Mouse (Mus musculus) limb, embryonic 14.5 days (tissue): ENCODE data around the gene Ank3. TPM values are rescaled to one million over a fixed set of nuclear protein-coding genes. Genes with fewer than 3 reads are reported as not detected.

Source experiments
- ATAC-seq: fragments of 200-750 bp; cut with Nextera tagmentation; 2 replicates; pipeline ENCODE4 v1.8.0; 2017; ENCODE audit warnings: low read depth, moderate number of reproducible peaks, moderate TSS enrichment; ENCODE audit not compliant: low FRiP score
- DNase-seq: peaks from one replicate; pipeline ENCODE4 v3.0.0-alpha.2; 2015; ENCODE audit warnings: low spot score
- H3K27ac ChIP-seq: fragments of 300-500 bp; sonication (generic); replicated peaks from 2 replicates; pipeline ENCODE4 v1.5.1; 2014; ENCODE audit warnings: low read depth, mild to moderate bottlenecking, low read length, moderate library complexity, mixed read lengths
- H3K27me3 ChIP-seq: fragments of 300-500 bp; sonication (generic); 2 replicates; pipeline ENCODE4 v1.6.1; 2014; ENCODE audit warnings: low read length, mixed read lengths; ENCODE audit not compliant: control insufficient read depth, insufficient read depth
- H3K36me3 ChIP-seq: fragments of 300-500 bp; sonication (generic); 2 replicates; pipeline ENCODE4 v1.6.1; 2014; ENCODE audit warnings: mild to moderate bottlenecking, low read length, moderate library complexity, mixed read lengths; ENCODE audit not compliant: control insufficient read depth, insufficient read depth
- H3K4me1 ChIP-seq: fragments of 300-500 bp; sonication (generic); 2 replicates; pipeline ENCODE4 v1.6.1; 2014; ENCODE audit warnings: antibody characterized with exemption, low read length, mixed read lengths; ENCODE audit not compliant: control insufficient read depth, insufficient read depth
- H3K4me2 ChIP-seq: fragments of 300-500 bp; sonication (generic); replicated peaks from 2 replicates; pipeline ENCODE4 v1.6.1; 2014; ENCODE audit warnings: low read depth, mild to moderate bottlenecking, low read length, moderate library complexity; ENCODE audit not compliant: severe bottlenecking
- H3K4me3 ChIP-seq: fragments of 300-500 bp; sonication (generic); replicated peaks from 2 replicates; pipeline ENCODE4 v1.5.1; 2014; ENCODE audit warnings: low read length
- H3K9ac ChIP-seq: fragments of 300-500 bp; sonication (generic); 2 replicates; pipeline ENCODE4 v1.6.1; 2014; ENCODE audit warnings: mild to moderate bottlenecking, low read depth, low read length, moderate library complexity; ENCODE audit not compliant: severe bottlenecking
- H3K9me3 ChIP-seq: fragments of 300-500 bp; sonication (generic); 2 replicates; pipeline ENCODE4 v1.6.1; 2016; ENCODE audit warnings: low read length; ENCODE audit not compliant: control insufficient read depth
- POLR2A ChIP-seq: fragments of 200-500 bp; IDR thresholded peaks from 2 replicates; pipeline ENCODE4 v1.8.0; 2012; ENCODE audit warnings: inconsistent platforms, mild to moderate bottlenecking, moderate library complexity, borderline replicate concordance; ENCODE audit not compliant: insufficient read depth, insufficient read length; ENCODE audit errors: extremely low read depth
- WGBS: fragments of 180-500 bp; shearing (Covaris S2); extraction: QIAGEN DNeasy Blood & Tissue Kit; methylation state at CpG from one replicate; pipeline ENCODE4 v1.1.7; 2014; 5-methylcytosine and 5-hydroxymethylcytosine counted together
- polyA plus RNA-seq, 2 experiments: library from polyadenylated mRNA; depleted of rRNA in 1 of 2; stranded (reverse) in 1 of 2; unstranded in 1 of 2; fragments of >200 nt; fragmentation: Nextera tagmentation in 1 of 2; extraction: Ambion mirVana in 1 of 2; gene quantifications; 2 replicates each; pipeline versions ENCODE4 v1.2.1 to v1.2.3; 2012 to 2014

Gene Ank3
- polyA plus RNA-seq, 2 experiments, result 14.8 to 25.2 TPM

DNA sequence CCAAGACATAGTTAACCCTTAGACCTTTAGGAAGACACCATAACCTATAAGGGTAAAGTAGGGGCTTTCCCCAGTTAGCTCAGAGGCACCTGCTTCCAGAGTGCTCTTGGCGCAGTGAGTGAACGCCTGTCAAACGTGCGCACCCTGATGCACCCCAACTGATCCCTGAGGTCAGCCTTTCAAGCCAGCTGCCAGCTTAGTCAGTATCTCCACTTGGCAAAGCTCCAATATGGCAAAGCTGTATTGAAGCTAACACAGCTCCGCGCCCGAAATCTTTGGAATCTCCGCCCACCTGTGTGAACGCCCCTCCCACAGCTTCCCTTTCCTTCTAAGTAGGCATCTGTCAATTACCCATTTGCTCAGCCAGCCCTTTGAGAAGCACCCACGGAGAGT lies 662.1 kb downstream of the Ank3 start:
- no peaks in the 10 kb centered on the region for H3K9me3 ChIP-seq
- no peak for ATAC-seq
- H3K4me1 ChIP-seq, result no peaks in the 10 kb centered on the region
- no peak overlapping the region for H3K27ac ChIP-seq
- H3K4me2 ChIP-seq, result no peak overlapping the region
- H3K9ac ChIP-seq, result no peak overlapping the region
- no peaks in the 10 kb centered on the region for H3K27me3 ChIP-seq
- no peak overlapping the region for H3K4me3 ChIP-seq
- WGBS, result 38% methylated on average over 10 of the region's 10 CpGs
- no peak for TF ChIP-seq POLR2A
- no peak for DNase-seq
- H3K36me3 ChIP-seq, result no peaks in the 10 kb centered on the region

DNA sequence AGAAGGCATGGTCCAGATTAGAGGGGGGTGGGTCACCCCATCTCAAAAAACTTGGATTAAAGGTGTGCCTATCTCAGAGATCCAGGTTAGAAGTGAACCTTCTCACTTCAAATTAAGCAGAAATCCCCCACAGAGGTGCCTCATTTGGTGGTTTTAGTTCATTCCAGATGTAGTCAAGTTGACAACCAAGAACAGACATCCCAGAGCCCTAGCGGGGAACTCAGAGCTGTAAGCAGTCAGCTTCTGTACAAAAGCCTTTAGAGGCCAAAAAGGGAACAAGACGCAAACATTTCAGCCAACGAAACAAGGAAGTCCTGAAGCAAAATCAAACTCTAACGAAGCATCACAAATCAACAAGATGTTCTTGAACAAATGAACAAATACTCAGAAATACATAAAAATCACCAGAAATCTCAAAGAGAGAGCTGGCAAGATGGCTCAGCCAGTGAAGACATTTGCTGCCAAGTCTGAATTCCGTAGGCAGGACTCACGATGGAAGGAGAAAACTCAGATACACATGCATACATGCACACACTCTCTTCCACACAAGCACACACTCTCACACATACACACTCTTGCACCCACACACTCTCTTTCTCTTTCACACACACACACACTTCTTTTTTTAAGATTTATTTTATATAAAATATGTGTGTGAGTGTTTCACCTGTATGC lies 665.4 kb downstream of the Ank3 start:
- no peak for ATAC-seq
- 82% methylated on average over 6 of the region's 6 CpGs for WGBS

DNA sequence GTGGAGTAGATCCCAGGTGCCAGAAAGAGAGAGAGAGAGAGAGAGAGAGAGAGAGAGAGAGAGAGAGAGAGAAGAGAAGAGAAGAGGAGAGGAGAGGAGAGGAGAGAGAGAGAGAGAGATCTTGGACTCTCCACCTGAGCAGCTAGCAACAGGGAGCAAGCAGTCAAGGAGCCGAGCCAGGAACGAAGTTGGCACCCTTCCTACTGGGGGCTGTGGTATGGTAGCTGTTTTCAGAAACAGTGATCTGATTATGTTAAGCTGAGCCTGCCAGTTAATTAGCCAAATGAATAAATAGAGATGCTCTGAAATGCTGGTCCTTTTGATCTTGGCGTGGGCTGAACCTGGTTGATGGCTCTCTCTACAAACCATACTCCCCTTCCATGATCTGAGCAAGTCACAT lies 666.6 kb downstream of the Ank3 start:
- Histone ChIP-seq H3K27me3 (no peaks in the 10 kb centered on the region), H3K4me2 (no peak overlapping the region), H3K4me3 (no peak overlapping the region), H3K9ac (no peak overlapping the region), H3K27ac (no peak overlapping the region), H3K4me1 (no peaks in the 10 kb centered on the region), H3K9me3 (no peaks in the 10 kb centered on the region), H3K36me3 (no peaks in the 10 kb centered on the region)
- 77% methylated on average over 3 of the region's 3 CpGs for WGBS
- DNase-seq (no peak), ATAC-seq (no peak)
- no peak for TF ChIP-seq POLR2A

More for the DNA sequence above, 665.4 kb downstream of the Ank3 start:
- Histone ChIP-seq H3K9me3 (no peaks in the 10 kb centered on the region), H3K4me2 (no peak overlapping the region), H3K9ac (no peak overlapping the region), H3K27me3 (no peaks in the 10 kb centered on the region), H3K36me3 (no peaks in the 10 kb centered on the region), H3K4me3 (no peak overlapping the region), H3K27ac (no peak overlapping the region), H3K4me1 (no peaks in the 10 kb centered on the region)
- DNase-seq, result no peak
- TF ChIP-seq POLR2A, result no peak

DNA sequence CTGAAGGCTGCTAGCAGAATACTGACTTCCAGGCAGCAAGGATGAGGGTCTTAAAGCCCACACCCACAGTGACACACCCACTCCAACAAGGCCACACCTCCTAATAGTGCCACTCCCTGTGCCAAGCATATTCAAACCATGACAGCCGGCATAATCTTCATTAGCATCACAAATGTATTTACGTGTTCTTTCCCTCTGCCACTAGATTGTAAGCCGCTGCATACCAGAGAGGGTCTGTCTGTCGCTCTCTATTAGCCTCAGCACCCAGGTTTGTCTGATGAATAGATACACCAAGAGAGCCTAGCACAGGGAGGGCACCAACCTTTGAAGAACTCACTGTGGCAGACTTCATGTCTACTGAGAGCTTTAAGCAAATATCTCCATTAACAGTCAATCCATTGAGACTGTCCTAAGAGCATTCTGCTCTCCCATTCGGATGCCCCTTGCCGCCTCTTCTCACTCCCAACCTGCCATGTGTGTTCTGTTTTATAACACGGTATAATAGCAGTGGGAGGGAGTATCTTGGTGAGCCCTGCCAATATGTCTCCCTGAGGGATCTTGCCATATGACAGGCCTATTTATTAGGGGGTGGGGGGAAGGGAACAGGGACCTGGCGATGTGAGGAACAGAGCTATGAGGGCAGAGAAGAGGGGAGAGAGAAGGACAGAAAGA lies 668.1 kb downstream of the Ank3 start:
- Histone ChIP-seq H3K4me1 (no peaks in the 10 kb centered on the region), H3K4me2 (no peak overlapping the region), H3K9ac (no peak overlapping the region), H3K27ac (no peak overlapping the region), H3K9me3 (no peaks in the 10 kb centered on the region), H3K4me3 (no peak overlapping the region), H3K36me3 (no peaks in the 10 kb centered on the region), H3K27me3 (no peaks in the 10 kb centered on the region)
- no peak for TF ChIP-seq POLR2A
- ATAC-seq (no peak), DNase-seq (no peak)
- 59% methylated on average over 8 of the region's 8 CpGs for WGBS

DNA sequence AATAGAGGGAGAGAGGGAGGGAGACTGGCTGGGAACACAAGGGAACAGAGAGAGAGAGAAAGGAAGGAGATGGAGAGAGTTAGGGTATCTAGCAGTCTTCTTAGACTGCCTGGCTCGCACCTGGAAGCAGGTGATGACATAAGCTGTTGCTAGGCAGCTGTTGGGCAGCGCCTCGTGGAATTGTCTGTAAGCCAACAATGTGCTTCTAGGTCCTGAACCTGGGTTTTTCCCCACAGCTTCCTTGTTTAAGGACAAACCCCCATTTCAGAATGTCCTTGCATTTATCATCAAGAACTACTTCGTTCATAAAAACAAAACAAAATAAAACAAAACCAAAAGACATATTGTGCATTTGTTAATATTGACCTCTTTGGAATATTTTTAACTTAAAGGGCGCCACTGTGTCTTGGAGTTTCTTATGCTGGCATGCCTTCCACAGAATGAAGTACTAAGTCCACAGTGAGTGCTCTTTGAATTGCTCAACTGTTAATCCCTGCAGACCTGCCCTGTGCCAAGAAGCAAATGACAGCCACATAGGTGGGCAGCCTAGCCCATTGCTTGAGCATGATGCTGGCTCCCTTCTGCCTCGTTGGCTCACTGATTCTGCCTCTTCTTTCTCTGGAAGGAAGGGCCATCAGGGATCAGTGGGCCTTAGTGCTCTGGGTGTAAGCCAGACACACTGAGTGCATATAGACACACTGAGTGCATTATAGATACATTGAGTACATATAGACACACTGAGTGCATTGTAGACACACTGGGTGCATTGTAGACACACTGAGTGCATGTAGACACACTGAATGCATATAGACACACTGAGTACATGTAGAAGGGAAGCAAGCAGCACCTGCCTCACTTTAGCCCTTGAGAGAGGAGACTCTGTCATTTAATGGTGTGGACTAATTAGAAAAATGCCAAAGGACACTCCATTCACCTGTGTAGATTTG lies 668.9 kb downstream of the Ank3 start:
- no peak for DNase-seq
- Histone ChIP-seq H3K4me2 (no peak overlapping the region), H3K4me3 (no peak overlapping the region), H3K27ac (no peak overlapping the region), H3K9ac (no peak overlapping the region), H3K9me3 (no peaks in the 10 kb centered on the region), H3K4me1 (no peaks in the 10 kb centered on the region), H3K36me3 (no peaks in the 10 kb centered on the region), H3K27me3 (no peaks in the 10 kb centered on the region)
- no peak for ATAC-seq
- TF ChIP-seq POLR2A, result no peak
- 60% methylated on average over 6 of the region's 6 CpGs for WGBS
